Mouse (Mus musculus) ES-Bruce4 (cell line): ENCODE results near the gene Eral1. TPM values are rescaled to one million over a fixed set of nuclear protein-coding genes. Genes with fewer than 3 reads are reported as not detected.

ENCODE experiments used
- H3K27ac ChIP-seq: 2 replicates; pipeline ENCODE4 v1.5.1; 2012; ENCODE audit warnings: low read length, inconsistent platforms; ENCODE audit not compliant: insufficient read depth
- H3K27me3 ChIP-seq: 2 replicates; pipeline ENCODE4 v1.6.1; 2012; ENCODE audit warnings: mild to moderate bottlenecking, low read length, inconsistent platforms; ENCODE audit not compliant: control insufficient read depth, poor library complexity, insufficient read depth, severe bottlenecking
- H3K36me3 ChIP-seq: 2 replicates; pipeline ENCODE4 v1.6.1; 2012; ENCODE audit warnings: inconsistent platforms, mild to moderate bottlenecking, low read length, moderate library complexity; ENCODE audit not compliant: control insufficient read depth, poor library complexity, insufficient read depth, severe bottlenecking
- H3K4me1 ChIP-seq: one replicate; pipeline ENCODE4 v1.8.1; 2011; ENCODE audit warnings: low read length; ENCODE audit not compliant: control insufficient read depth, insufficient read depth
- H3K4me3 ChIP-seq: 2 replicates; pipeline ENCODE4 v1.5.1; 2011; ENCODE audit warnings: low read depth, mild to moderate bottlenecking, low read length
- H3K9ac ChIP-seq: 2 replicates; pipeline ENCODE4 v1.6.1; 2012; ENCODE audit warnings: low read depth, mild to moderate bottlenecking, inconsistent platforms; ENCODE audit not compliant: poor library complexity, severe bottlenecking
- H3K9me3 ChIP-seq: replicated peaks from 2 replicates; pipeline ENCODE4 v1.6.1; 2012; ENCODE audit warnings: mild to moderate bottlenecking, low read length, inconsistent platforms; ENCODE audit not compliant: control insufficient read depth, poor library complexity, insufficient read depth, severe bottlenecking
- CTCF ChIP-seq: IDR thresholded peaks from one replicate; pipeline ENCODE4 v1.8.1; 2011; ENCODE audit warnings: low read depth, low read length
- EP300 ChIP-seq: IDR thresholded peaks from 2 replicates; pipeline ENCODE4 v1.6.1; 2011; ENCODE audit warnings: low read depth, low read length; ENCODE audit not compliant: insufficient read depth
- POLR2A ChIP-seq: IDR thresholded peaks from one replicate; pipeline ENCODE4 v1.8.1; 2011; ENCODE audit warnings: low read length; ENCODE audit not compliant: insufficient read depth
- polyA plus RNA-seq: library from polyadenylated mRNA; stranded (reverse); fragments of >200 nt; gene quantifications from 2 replicates; pipeline ENCODE4 v1.2.4, GENCODE M21; 2011; ENCODE audit warnings: low read depth; ENCODE audit not compliant: missing spikeins, insufficient read depth, insufficient read length

Gene Eral1
- 24.0 and 25.1 TPM in 2 replicates for polyA plus RNA-seq

DNA sequence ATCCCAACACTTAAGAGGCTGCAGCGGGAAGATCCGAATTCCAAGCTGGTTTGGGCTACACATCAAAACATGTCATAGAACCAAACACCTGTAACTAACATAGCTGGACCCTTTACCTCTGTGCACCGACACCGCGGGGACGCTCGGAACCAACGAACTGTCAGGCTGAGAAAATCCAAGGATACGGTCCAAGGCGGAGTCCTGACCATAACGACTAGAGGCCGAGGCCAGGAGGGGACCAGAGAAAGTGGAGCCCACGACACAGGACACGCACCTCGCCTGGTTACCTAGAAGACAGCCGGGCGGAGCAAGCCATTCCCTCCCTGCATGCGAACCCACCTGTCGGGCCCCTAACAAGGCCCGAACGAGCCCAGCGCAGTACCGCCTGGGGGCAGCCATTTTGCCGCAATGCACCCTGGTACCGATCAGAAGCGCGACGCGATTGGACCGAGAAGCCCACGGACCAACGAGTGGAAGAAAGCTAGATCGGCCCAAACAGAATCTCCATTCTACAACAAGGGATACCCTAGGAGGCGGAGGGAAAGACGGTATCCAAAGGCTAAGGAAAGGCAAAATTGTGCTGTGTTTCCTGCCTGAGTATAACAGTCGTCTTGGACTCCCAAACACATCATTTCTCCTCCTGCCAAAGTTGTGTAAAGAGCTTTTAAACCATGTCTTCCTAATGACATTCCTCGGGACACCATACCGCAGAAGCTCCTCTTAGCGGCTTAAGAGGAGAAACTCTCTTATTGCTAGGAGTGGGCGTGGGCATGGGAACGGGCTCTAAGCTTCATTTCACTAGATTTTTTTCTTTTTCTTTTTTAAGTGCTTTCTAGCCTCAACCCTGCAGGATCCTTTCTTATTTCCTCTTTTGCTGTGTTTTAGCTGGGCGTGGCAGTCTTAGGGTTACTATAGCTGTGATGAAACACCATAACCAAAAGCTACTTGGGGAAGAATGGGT, at the start of gene Eral1:
Gene Eral1, minus strand, starts transcription at position 423 of the 961 bp plus-strand sequence.
- TF ChIP-seq EP300 (no peak), POLR2A (peak; percentile 84)
- peak within 1 kb of the TSS; percentile 91 for H3K4me3 ChIP-seq
- H3K27ac ChIP-seq, result no peak within 1 kb of the TSS
- peak within 1 kb of the TSS; percentile 69 for H3K9ac ChIP-seq
- H3K4me1 ChIP-seq, result no peaks in the 10 kb centered on the region
- no peaks in the 10 kb centered on the region for H3K27me3 ChIP-seq
- H3K36me3 ChIP-seq, result peaks cover 9% of the 10 kb centered on the region
- H3K9me3 ChIP-seq, result no peaks in the 10 kb centered on the region

DNA sequence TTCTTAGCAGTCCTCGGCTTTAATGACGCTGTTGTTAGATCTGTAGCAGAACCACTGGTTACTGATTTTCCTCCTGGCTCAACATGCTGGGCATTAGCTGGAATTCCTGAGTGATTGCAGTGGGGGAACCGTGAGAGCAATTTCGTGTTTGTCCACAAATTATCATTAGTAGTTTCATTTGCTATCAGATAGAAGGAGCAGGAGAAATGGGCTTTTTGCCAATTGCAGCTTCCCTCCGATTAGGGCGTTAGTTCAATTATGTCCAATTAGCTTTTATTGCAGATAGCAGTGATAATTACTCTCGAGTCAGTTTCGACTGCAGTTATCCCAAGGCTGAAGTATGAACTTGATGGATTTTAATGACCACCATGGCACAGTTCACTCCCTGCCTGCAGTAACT, 49.3 kb upstream of the Eral1 start:
- Histone ChIP-seq H3K9ac (no peak overlapping the region), H3K9me3 (no peaks in the 10 kb centered on the region), H3K4me3 (no peak overlapping the region), H3K27ac (no peak overlapping the region), H3K36me3 (no peaks in the 10 kb centered on the region), H3K4me1 (no peaks in the 10 kb centered on the region), H3K27me3 (no peaks in the 10 kb centered on the region)
- no peak for TF ChIP-seq CTCF
- TF ChIP-seq POLR2A, result no peak
- no peak for TF ChIP-seq EP300

GRCm38 (mm10) chr11:78126739-78127138, 46.6 kb upstream of the Eral1 start:
- TF ChIP-seq POLR2A, result no peak
- TF ChIP-seq CTCF, result no peak
- Histone ChIP-seq H3K9ac (no peak overlapping the region), H3K36me3 (no peaks in the 10 kb centered on the region), H3K9me3 (no peaks in the 10 kb centered on the region), H3K4me1 (no peaks in the 10 kb centered on the region), H3K27me3 (no peaks in the 10 kb centered on the region), H3K4me3 (no peak overlapping the region), H3K27ac (no peak overlapping the region)

DNA sequence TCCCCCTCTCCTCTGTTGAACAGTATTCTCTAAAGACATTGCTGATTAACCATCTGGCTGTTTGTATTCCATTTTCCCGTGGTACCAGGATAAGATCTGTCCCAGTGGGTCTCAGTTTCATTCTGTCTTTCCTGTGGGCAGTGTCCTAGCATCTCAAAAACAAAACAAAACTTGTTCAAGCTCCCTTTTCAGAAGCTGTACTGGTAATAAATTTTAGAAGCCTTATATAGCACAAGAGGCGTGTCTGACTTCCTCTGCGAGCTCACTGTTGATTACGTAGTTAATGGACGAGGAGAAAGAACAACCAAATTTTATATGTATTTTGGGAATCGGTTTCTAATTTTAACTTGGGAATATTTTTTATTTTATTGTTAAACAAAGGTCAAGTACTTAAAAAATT, 45.5 kb upstream of the Eral1 start:
- H3K36me3 ChIP-seq, result no peaks in the 10 kb centered on the region
- no peak overlapping the region for H3K9ac ChIP-seq
- no peaks in the 10 kb centered on the region for H3K9me3 ChIP-seq
- no peaks in the 10 kb centered on the region for H3K27me3 ChIP-seq
- no peaks in the 10 kb centered on the region for H3K4me1 ChIP-seq
- H3K4me3 ChIP-seq, result no peak overlapping the region
- no peak for TF ChIP-seq CTCF
- no peak for TF ChIP-seq POLR2A
- no peak for TF ChIP-seq EP300
- no peak overlapping the region for H3K27ac ChIP-seq

DNA sequence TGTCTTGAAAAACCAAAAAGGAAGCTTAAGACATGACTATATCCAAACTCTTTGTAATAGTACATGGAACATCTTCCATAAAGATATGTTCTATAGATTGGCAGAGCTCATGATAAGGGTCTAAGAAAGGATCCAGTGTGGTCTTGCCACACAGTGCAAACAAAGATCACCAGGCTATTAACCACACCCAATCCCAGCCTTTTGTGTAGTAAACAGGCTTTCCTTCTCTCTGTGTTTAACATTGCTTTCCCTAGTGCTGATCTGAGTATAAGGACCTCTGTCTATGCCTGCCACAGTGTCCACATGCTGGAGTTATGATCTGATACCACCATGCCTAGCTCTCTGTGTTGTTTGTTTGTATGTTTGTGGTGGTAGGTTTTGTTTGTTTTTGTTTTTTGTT, 43.6 kb upstream of the Eral1 start:
- TF ChIP-seq CTCF (no peak), EP300 (no peak), POLR2A (no peak)
- Histone ChIP-seq H3K4me1 (no peaks in the 10 kb centered on the region), H3K36me3 (no peaks in the 10 kb centered on the region), H3K27me3 (no peaks in the 10 kb centered on the region), H3K4me3 (no peak overlapping the region), H3K9me3 (no peaks in the 10 kb centered on the region), H3K9ac (no peak overlapping the region), H3K27ac (peak overlapping the region; percentile 13; the same call in 1 of the 2 replicates)

- Histone ChIP-seq H3K9me3 (no peaks in the 10 kb centered on the region), H3K9ac (no peak overlapping the region), H3K27me3 (no peaks in the 10 kb centered on the region), H3K27ac (no peak overlapping the region), H3K36me3 (no peaks in the 10 kb centered on the region), H3K4me3 (no peak overlapping the region), H3K4me1 (no peaks in the 10 kb centered on the region)
- TF ChIP-seq POLR2A, result no peak
- TF ChIP-seq EP300, result no peak
- no peak for TF ChIP-seq CTCF
These were observed 42.6 kb upstream of the Eral1 start for GRCm38 (mm10) chr11:78122815-78123214.
